Comparison of ENCODE assay signal across 8 mouse cellular contexts in genomic region chr12:36381441-36382340, GRCm38 (mm10). TPM values are rescaled to one million over a fixed set of nuclear protein-coding genes. Genes with fewer than 3 reads are reported as not detected.
A peak's percentile ranks its signal among the peaks of the same experiment; 100 is the strongest.
DNase-seq lines count a peak whose midpoint lies in the region; ATAC-seq lines count a peak whose summit lies in the region.

Gene Ispd, plus strand, starts transcription at chr12:36381450.
Gene D630036H23Rik, minus strand, starts transcription at chr12:36382181.

- H3K27me3 ChIP-seq in intestine, embryonic 15.5 days (replicated peaks), result no peaks in the 10 kb centered on the region

- intact Hi-C loops in gastrocnemius, postnatal 36 days (cut with DNase I), result no loop called here
- intact Hi-C loops in left cerebral cortex, postnatal 14 days (cut with DNase I), result loop anchor here (10.0 kb wide), 1 partner anchor 167 kb away; no protein-coding TSS in a partner anchor

- no peaks in the 10 kb centered on the region for H3K36me3 ChIP-seq in intestine, embryonic 15.5 days

- H3K4me1 ChIP-seq in intestine, embryonic 15.5 days (replicated peaks), result no peaks in the 10 kb centered on the region; the same call in 1 of the 2 replicates

- H3K27ac ChIP-seq in intestine, embryonic 15.5 days, result peak within 1 kb of the TSS; percentile 93

- H3K9ac ChIP-seq in intestine, embryonic 15.5 days, result peak within 1 kb of the TSS; percentile 85

- under 1% methylated on average over 64 of the region's 64 CpGs for WGBS in intestine, embryonic 15.5 days

- peak within 1 kb of the TSS; percentile 81 for H3K4me2 ChIP-seq in intestine, embryonic 15.5 days (replicated peaks)

- peak; percentile 94 for DNase-seq in adrenal gland, adult 2 months
- DNase-seq in embryo, embryonic 10.5 days (ENCODE audit: low spot score), result peak; percentile 85
- DNase-seq in gastrocnemius, postnatal 36 days, result peak; percentile 77 to 84
- peak; percentile 84 to 87 for DNase-seq in left cerebral cortex, postnatal 14 days (ENCODE audit: low spot score in 2 of 2)
- peak; percentile 83 for DNase-seq in right cerebral cortex, postnatal 14 days
- DNase-seq in urinary bladder, postnatal 25 days (ENCODE audit: low spot score), result peak; percentile 86

- ATAC-seq in intestine, embryonic 15.5 days, result peak; percentile 97
- ATAC-seq in megakaryocyte-erythroid progenitor cell, adult 5-6 weeks (replicated peaks; ENCODE audit: low FRiP score, low TSS enrichment, poor library complexity, severe bottlenecking), result peak; percentile 88

- no peaks in the 10 kb centered on the region for H3K9me3 ChIP-seq in intestine, embryonic 15.5 days

- peak within 1 kb of the TSS; percentile 56 for H3K4me3 ChIP-seq in intestine, embryonic 15.5 days (replicated peaks)

RNA-seq across cellular contexts. Expression of gene Ispd, which starts in this region (rescaled TPM):
- total RNA-seq in adrenal gland, adult 2 months (2021), result 1 to 10 TPM; 5.5 to 8.7 TPM
- polyA plus RNA-seq in adrenal gland, adult 2 months (2012; rRNA removed), result 1.4 and 1.7 TPM in 2 replicates
- total RNA-seq in gastrocnemius, postnatal 36 days (2021), result 1 to 10 TPM; 3.4 to 3.8 TPM
- 11.0 and 11.7 TPM in 2 replicates for polyA plus RNA-seq in intestine, embryonic 15.5 days (2015; fragmentation: Nextera tagmentation; extraction: Ambion mirVana)
- total RNA-seq in left cerebral cortex, postnatal 14 days (2021), result 10 to 100 TPM; 10.1 to 13.6 TPM
- 4.3 and 9.4 TPM in 2 replicates for total RNA-seq in megakaryocyte-erythroid progenitor cell, adult 5-6 weeks (2014; fragmentation: Nextera tagmentation)
- total RNA-seq in megakaryocyte-erythroid progenitor cell, adult 5-6 weeks (2017), result 3.8 and 6.2 TPM in 2 replicates

RNA-seq across cellular contexts. Expression of gene D630036H23Rik, which starts in this region (rescaled TPM):
- total RNA-seq in adrenal gland, adult 2 months (2021), result 1 to 10 TPM; 1.2 to 1.5 TPM
- 1.8 and 2.2 TPM in 2 replicates for polyA plus RNA-seq in adrenal gland, adult 2 months (2012; rRNA removed)
- total RNA-seq in gastrocnemius, postnatal 36 days (2021), result under 1 TPM; 0.37 to 0.56 TPM
- polyA plus RNA-seq in intestine, embryonic 15.5 days (2015; fragmentation: Nextera tagmentation; extraction: Ambion mirVana), result 0.99 and 1.6 TPM in 2 replicates
- total RNA-seq in left cerebral cortex, postnatal 14 days (2021), result 1 to 10 TPM; 2.2 to 2.3 TPM
- total RNA-seq in megakaryocyte-erythroid progenitor cell, adult 5-6 weeks (2014; fragmentation: Nextera tagmentation), result 1.9 TPM in 1 of 2 replicates, not detected in the other
- total RNA-seq in megakaryocyte-erythroid progenitor cell, adult 5-6 weeks (2017), result not detected in 2 replicates

Comparison
In these comparisons a context has a peak if more than half of its experiments do, and no peak if none do; other contexts are left out.
1. Peak in every context shown above with its lines: DNase-seq, ATAC-seq, H3K4me3 ChIP-seq and H3K27ac ChIP-seq.